Mouse (Mus musculus): ENCODE measurements around the gene Fam234b. TPM values are rescaled to one million over a fixed set of nuclear protein-coding genes. Genes with fewer than 3 reads are reported as not detected.

Gene Fam234b
- polyA plus RNA-seq, 1 experiment from 2014 or later, result 47.6 TPM

GRCm38 (mm10) chr6:135203737-135204136 is 6.0 kb downstream of the Fam234b start:
- ATAC-seq (ENCODE audit: low FRiP score), result no peak
- no peak overlapping the region for H3K27ac ChIP-seq
- H3K9me3 ChIP-seq (replicated peaks), result no peaks in the 10 kb centered on the region
- WGBS, result 67% methylated on average over 6 of the region's 6 CpGs
- H3K4me1 ChIP-seq, result peaks cover 2% of the 10 kb centered on the region
- H3K36me3 ChIP-seq, result no peaks in the 10 kb centered on the region
- no peaks in the 10 kb centered on the region for H3K27me3 ChIP-seq
- no peak overlapping the region for H3K9ac ChIP-seq
- H3K4me2 ChIP-seq (replicated peaks), result no peak overlapping the region
- no peak overlapping the region for H3K4me3 ChIP-seq

GRCm38 (mm10) chr6:135204869-135205268 is 7.1 kb downstream of the Fam234b start:
- no peaks in the 10 kb centered on the region; the same call in 1 of the 2 replicates for H3K36me3 ChIP-seq
- no peaks in the 10 kb centered on the region; the same call in 1 of the 2 replicates for H3K4me1 ChIP-seq
- H3K27me3 ChIP-seq, result no peaks in the 10 kb centered on the region
- no peak overlapping the region for H3K27ac ChIP-seq
- 70% methylated on average over 4 of the region's 4 CpGs for WGBS
- no peak overlapping the region for H3K9ac ChIP-seq
- no peak for ATAC-seq (ENCODE audit: low FRiP score)
- H3K9me3 ChIP-seq (replicated peaks), result no peaks in the 10 kb centered on the region
- no peak overlapping the region for H3K4me2 ChIP-seq (replicated peaks)
- no peak overlapping the region for H3K4me3 ChIP-seq

- Histone ChIP-seq H3K9me3 (replicated peaks) (no peaks in the 10 kb centered on the region), H3K4me1 (no peaks in the 10 kb centered on the region), H3K27me3 (no peaks in the 10 kb centered on the region), H3K27ac (no peak overlapping the region), H3K4me2 (replicated peaks) (no peak overlapping the region), H3K4me3 (no peak overlapping the region), H3K36me3 (no peaks in the 10 kb centered on the region; the same call in 1 of the 2 replicates), H3K9ac (no peak overlapping the region)
- WGBS, result 93% methylated on average over 4 of the region's 4 CpGs
- ATAC-seq (ENCODE audit: low FRiP score), result no peak
Observed at GRCm38 (mm10) chr6:135205802-135206201, 8.0 kb downstream of the Fam234b start.

DNA sequence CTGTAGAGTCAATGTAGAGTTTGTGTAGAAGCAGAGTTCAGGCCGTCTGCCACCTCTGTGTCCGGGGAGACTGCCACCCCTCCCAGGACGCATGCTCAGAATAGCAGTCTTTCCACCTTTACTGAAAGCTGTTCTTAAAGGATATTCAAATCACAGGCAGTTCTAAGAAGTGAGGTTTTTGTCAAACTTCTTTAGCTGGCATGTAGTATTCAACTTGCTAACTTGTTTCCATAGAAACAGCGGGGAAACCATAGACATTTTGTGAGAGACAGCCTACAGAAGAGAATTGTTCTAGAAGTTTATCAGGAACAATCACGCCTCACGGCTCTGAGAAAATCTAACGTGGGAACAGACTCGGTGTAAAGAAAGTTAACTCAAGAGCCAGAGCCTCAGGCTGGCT is 9.1 kb downstream of the Fam234b start:
- Histone ChIP-seq H3K27ac (no peak overlapping the region), H3K4me1 (no peaks in the 10 kb centered on the region), H3K9ac (no peak overlapping the region), H3K9me3 (replicated peaks) (no peaks in the 10 kb centered on the region), H3K27me3 (no peaks in the 10 kb centered on the region), H3K4me3 (no peak overlapping the region), H3K36me3 (no peaks in the 10 kb centered on the region; the same call in 1 of the 2 replicates), H3K4me2 (replicated peaks) (no peak overlapping the region)
- WGBS, result 46% methylated on average over 8 of the region's 8 CpGs
- 0 out of 2 replicates have a peak, but pooled peaks have one; percentile 16 for ATAC-seq (ENCODE audit: low FRiP score)

GRCm38 (mm10) chr6:135211169-135211568 is 13.4 kb downstream of the Fam234b start:
- no peak for ATAC-seq (ENCODE audit: low FRiP score)
- no peak overlapping the region for H3K4me2 ChIP-seq (replicated peaks)
- H3K9ac ChIP-seq, result no peak overlapping the region
- no peaks in the 10 kb centered on the region for H3K4me1 ChIP-seq
- H3K36me3 ChIP-seq, result peaks cover 8% of the 10 kb centered on the region; the same call in 1 of the 2 replicates
- H3K9me3 ChIP-seq (replicated peaks), result no peaks in the 10 kb centered on the region
- no peak overlapping the region for H3K27ac ChIP-seq
- no peaks in the 10 kb centered on the region for H3K27me3 ChIP-seq
- WGBS, result 68% methylated on average over 7 of the region's 7 CpGs
- no peak overlapping the region for H3K4me3 ChIP-seq

GRCm38 (mm10) chr6:135212666-135213065 is 14.9 kb downstream of the Fam234b start:
- Histone ChIP-seq H3K9ac (no peak overlapping the region), H3K27me3 (no peaks in the 10 kb centered on the region), H3K27ac (no peak overlapping the region), H3K36me3 (peaks cover 14% of the 10 kb centered on the region; the same call in 1 of the 2 replicates), H3K4me3 (no peak overlapping the region), H3K4me1 (no peaks in the 10 kb centered on the region), H3K9me3 (replicated peaks) (no peaks in the 10 kb centered on the region), H3K4me2 (replicated peaks) (no peak overlapping the region)
- ATAC-seq (ENCODE audit: low FRiP score), result no peak
- 93% methylated on average over 1 of the region's 2 CpGs for WGBS

DNA sequence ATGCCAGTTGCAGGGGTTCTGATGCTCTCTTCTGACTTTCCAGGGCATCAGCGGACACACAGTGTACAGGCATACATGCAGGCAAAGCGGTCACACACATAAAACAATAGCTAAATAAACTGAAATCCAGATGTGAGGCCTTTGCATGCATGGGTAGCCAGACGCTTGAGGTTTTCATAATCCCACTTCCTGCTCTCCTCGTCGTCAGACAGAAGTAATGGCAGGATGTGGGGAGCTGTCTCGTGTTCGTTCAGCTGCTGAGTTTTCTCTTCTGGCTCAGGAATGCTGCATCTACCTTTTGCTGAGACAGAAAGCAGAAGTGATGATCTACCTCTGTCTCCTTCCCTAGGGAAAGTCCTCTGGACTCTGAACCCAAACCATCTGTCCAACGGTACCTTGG is 20.6 kb downstream of the Fam234b start:
- 75% methylated on average over 8 of the region's 8 CpGs for WGBS
- peaks cover 46% of the 10 kb centered on the region; the same call in 1 of the 2 replicates for H3K36me3 ChIP-seq
- no peak for ATAC-seq (ENCODE audit: low FRiP score)

GRCm38 (mm10) chr6:135219916-135220315 is 22.1 kb downstream of the Fam234b start:
- H3K36me3 ChIP-seq, result peaks cover 38% of the 10 kb centered on the region; the same call in 1 of the 2 replicates
- H3K9ac ChIP-seq, result no peak overlapping the region
- no peaks in the 10 kb centered on the region for H3K9me3 ChIP-seq (replicated peaks)
- H3K4me2 ChIP-seq (replicated peaks), result no peak overlapping the region
- no peak overlapping the region for H3K4me3 ChIP-seq
- peaks cover 10% of the 10 kb centered on the region for H3K4me1 ChIP-seq
- 91% methylated on average over 5 of the region's 5 CpGs for WGBS
- H3K27ac ChIP-seq, result no peak overlapping the region
- ATAC-seq (ENCODE audit: low FRiP score), result no peak
- no peaks in the 10 kb centered on the region for H3K27me3 ChIP-seq

More for the DNA sequence above, 20.6 kb downstream of the Fam234b start:
- Histone ChIP-seq H3K27me3 (no peaks in the 10 kb centered on the region), H3K4me2 (replicated peaks) (no peak overlapping the region), H3K27ac (no peak overlapping the region), H3K9me3 (replicated peaks) (no peaks in the 10 kb centered on the region), H3K4me1 (0 out of 2 replicates have a peak, but pooled peaks cover under 1% of the 10 kb centered on the region), H3K4me3 (no peak overlapping the region), H3K9ac (no peak overlapping the region)

DNA sequence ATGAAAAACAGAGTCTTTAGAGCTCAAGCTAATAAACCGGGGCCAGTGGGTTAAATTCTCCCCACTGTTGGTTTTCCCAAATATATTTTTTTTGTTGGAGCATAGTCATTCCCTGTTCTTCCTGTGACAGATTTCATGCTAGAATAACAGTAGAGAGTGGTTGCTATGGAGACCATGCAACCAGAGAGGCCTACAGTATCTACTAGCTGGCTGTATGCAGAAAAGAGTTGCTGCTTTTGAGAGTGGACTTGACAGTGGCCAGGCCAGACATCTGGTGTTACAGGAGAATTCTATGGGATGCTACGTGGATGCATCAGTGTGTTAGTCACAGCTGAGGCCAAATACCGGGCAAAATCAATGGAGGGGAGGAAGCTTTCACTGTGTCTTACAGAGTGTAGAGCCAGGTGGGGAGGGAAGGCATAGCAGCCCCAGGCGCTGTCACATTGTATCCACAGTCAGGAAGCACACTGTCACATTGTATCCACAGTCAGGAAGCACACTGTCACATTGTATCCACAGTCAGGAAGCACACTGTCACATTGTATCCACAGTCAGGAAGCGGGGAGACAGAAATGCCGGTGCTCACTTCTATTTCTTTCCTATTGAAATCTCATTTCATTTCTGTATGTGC is 26.1 kb downstream of the Fam234b start:
- peak overlapping the region; percentile 62 for H3K27ac ChIP-seq

DNA sequence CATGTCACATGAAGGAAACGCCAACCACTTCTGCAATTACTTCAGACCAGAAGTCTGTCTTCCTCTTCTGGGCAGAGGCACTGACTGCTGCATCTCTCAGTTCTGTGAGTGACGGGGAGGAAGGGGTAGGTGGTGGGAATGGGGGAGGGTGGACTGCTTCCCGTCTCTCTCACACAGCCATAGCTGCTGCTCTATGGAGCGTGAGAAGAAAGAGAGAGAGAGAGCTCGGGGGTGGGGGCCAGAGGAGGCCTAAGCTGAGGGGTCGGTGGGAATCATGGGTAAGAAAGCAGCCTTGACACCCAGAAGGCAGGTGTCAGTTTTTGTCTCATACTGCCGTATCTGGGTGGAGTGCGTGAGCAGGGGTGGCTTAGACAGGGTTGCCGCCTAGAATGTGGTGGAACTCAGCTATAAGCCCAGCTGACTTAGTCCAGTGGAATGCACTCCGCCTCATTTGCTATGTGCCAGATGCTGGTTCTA is 30.7 kb downstream of the Fam234b start:
- Histone ChIP-seq H3K4me1 (peaks cover 19% of the 10 kb centered on the region), H3K4me3 (no peak overlapping the region), H3K36me3 (peaks cover 7% of the 10 kb centered on the region; the same call in 1 of the 2 replicates), H3K9me3 (replicated peaks) (no peaks in the 10 kb centered on the region), H3K27me3 (no peaks in the 10 kb centered on the region), H3K4me2 (replicated peaks) (no peak overlapping the region), H3K9ac (no peak overlapping the region), H3K27ac (no peak overlapping the region)
- ATAC-seq (ENCODE audit: low FRiP score), result peak; percentile 69
- 40% methylated on average over 10 of the region's 10 CpGs for WGBS

More for the DNA sequence above, 26.1 kb downstream of the Fam234b start:
- WGBS, result 67% methylated on average over 6 of the region's 6 CpGs
- no peak overlapping the region for H3K4me2 ChIP-seq (replicated peaks)
- H3K4me3 ChIP-seq, result no peak overlapping the region
- H3K9ac ChIP-seq, result no peak overlapping the region
- H3K36me3 ChIP-seq, result peaks cover 23% of the 10 kb centered on the region; the same call in 1 of the 2 replicates
- no peaks in the 10 kb centered on the region for H3K9me3 ChIP-seq (replicated peaks)
- H3K27me3 ChIP-seq, result no peaks in the 10 kb centered on the region
- H3K4me1 ChIP-seq, result peaks cover 21% of the 10 kb centered on the region
- peak; percentile 65 for ATAC-seq (ENCODE audit: low FRiP score)

GRCm38 (mm10) chr6:135230586-135230985 is 32.8 kb downstream of the Fam234b start:
- H3K4me1 ChIP-seq, result peaks cover 6% of the 10 kb centered on the region; the same call in 1 of the 2 replicates
- 85% methylated on average over 6 of the region's 6 CpGs for WGBS
- H3K27me3 ChIP-seq, result no peaks in the 10 kb centered on the region
- no peak overlapping the region for H3K4me3 ChIP-seq
- no peak overlapping the region for H3K27ac ChIP-seq
- no peaks in the 10 kb centered on the region for H3K9me3 ChIP-seq (replicated peaks)
- no peak overlapping the region for H3K4me2 ChIP-seq (replicated peaks)
- no peak overlapping the region for H3K9ac ChIP-seq
- no peak for ATAC-seq (ENCODE audit: low FRiP score)
- H3K36me3 ChIP-seq, result peaks cover 22% of the 10 kb centered on the region

- H3K36me3 ChIP-seq, result peaks cover 37% of the 10 kb centered on the region
- no peaks in the 10 kb centered on the region for H3K9me3 ChIP-seq (replicated peaks)
- no peaks in the 10 kb centered on the region for H3K27me3 ChIP-seq
- no peak for ATAC-seq (ENCODE audit: low FRiP score)
- 59% methylated on average over 12 of the region's 12 CpGs for WGBS
- no peak overlapping the region for H3K4me3 ChIP-seq
- no peak overlapping the region for H3K9ac ChIP-seq
- no peak overlapping the region for H3K4me2 ChIP-seq (replicated peaks)
- peaks cover 6% of the 10 kb centered on the region; the same call in 1 of the 2 replicates for H3K4me1 ChIP-seq
- H3K27ac ChIP-seq, result no peak overlapping the region
Observed at GRCm38 (mm10) chr6:135232443-135233182, 34.8 kb downstream of the Fam234b start.

Data from hindbrain, embryonic 12.5 days (tissue).